Mouse (Mus musculus): ENCODE measurements at regions not wholly inside any gene's neighbourhood (a gene's known extent, or its start where the extent isn't known, plus 50 kb on each side); places are given as distances from the start of the nearest gene placed in this dataset.
"Not testable (repeated sequence)": the region's sequence is repeated elsewhere in the genome, so short reads cannot be mapped to it uniquely, and the experiment has no call there.

- DNase-seq, result no peak
Observed at GRCm38 (mm10) chr5:64701219-64701779, 101.9 kb upstream of the Klf3 start.

- DNase-seq, result peak; percentile 72 to 77
Observed at GRCm38 (mm10) chr5:64701780-64702231, 101.4 kb upstream of the Klf3 start.

DNA sequence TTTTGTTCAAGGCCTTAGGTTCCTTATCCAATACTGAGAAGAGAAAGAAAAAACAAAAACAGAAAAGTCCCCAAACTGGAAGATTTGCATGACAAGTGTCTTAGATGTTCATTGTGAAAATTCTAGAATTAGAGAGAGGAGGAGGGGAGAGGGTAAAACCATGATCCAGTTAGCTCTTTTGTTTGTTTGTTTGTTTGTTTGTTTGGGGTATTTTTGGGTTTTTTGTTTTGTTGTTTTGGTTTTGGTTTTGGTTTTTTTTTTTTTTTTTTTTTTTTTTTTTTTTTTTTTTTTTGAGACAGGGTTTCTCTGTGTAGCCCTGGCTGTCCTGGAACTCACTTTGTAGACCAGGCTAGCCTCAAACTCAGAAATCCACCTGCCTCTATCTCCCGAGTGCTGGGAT lies 100.8 kb upstream of the Klf3 start:
- DNase-seq, result not testable (repeated sequence)

- peak; percentile 64 to 75 for DNase-seq
Observed at GRCm38 (mm10) chr5:64703091-64703872, 99.9 kb upstream of the Klf3 start.

- DNase-seq, result peak; percentile 51 to 61
Observed at GRCm38 (mm10) chr5:64704144-64704543, 99.0 kb upstream of the Klf3 start.

DNA sequence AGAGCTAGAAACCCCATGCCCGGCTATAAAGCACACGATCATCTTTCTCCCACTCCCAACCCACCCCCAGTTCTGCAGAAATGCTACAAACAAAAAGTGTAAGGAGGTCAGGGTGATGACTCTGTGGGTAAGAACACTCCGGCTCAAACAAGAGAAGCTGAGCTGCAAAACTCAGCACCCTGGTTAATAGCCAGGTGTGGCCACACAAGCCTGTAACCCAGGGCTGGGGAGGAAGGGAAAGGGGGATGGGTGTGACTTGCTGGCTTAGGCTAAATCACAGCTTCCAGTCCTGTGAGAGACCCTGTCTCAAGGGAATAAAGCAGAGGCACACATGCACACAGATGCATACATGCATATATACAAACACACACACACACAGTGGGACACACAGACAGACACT lies 96.6 kb upstream of the Klf3 start:
- no peak for DNase-seq

GRCm38 (mm10) chr5:64709146-64709545 lies 94.0 kb upstream of the Klf3 start:
- DNase-seq, result no peak

GRCm38 (mm10) chr5:64710236-64710635 lies 93.0 kb upstream of the Klf3 start:
- no peak for DNase-seq

GRCm38 (mm10) chr5:64710968-64711367 lies 92.2 kb upstream of the Klf3 start:
- DNase-seq, result no peak

DNA sequence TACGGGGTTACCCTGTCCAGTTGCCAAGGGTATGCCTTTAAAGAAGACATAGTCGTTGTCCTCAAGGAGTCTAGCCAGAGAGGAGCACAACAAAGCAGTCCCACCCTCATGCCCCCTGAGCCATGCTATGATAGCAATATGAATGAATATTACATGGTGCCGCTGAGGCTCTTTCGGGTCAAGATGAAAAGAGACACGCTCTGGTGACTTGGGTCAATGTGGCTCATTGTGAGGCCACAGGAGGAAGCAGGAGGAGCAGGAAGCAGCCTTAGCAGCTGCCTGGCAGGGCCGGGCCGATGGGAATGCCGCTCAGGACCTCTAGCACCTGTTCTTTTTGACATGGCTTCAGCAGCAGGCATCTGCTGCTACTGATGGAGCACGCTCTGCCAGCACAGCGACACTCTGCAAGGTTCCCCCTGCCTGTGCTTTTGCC lies 89.0 kb upstream of the Klf3 start:
- DNase-seq, result no peak

GRCm38 (mm10) chr5:64714710-64715109 lies 88.5 kb upstream of the Klf3 start:
- no peak for DNase-seq

- no peak for DNase-seq
Observed at GRCm38 (mm10) chr5:64716551-64716950, 86.6 kb upstream of the Klf3 start.

- no peak for DNase-seq
Observed at GRCm38 (mm10) chr5:64722211-64722610, 81.0 kb upstream of the Klf3 start.

DNA sequence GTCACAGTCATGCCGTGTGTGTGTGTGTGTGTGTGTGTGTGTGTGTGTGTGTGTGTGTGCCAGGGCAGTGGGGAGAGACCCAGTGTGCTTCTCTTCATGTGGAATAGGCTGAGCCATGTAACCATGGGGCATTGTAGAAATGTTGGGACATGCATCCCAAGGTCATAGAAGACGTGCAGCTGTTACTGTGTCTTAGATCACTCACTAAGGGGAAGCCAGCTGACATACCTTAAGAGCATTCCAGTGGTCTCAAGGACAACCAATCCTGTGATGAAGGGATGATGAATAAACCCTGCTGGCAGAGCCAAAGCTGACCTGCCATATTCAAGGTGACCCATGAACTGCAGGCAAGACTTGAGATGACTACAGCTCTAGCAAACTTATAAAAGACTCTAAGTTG lies 75.3 kb upstream of the Klf3 start:
- no peak for DNase-seq

- no peak for DNase-seq
Observed at GRCm38 (mm10) chr5:64732356-64732755, 70.8 kb upstream of the Klf3 start.

- DNase-seq, result no peak
Observed at GRCm38 (mm10) chr5:64736985-64737384, 66.2 kb upstream of the Klf3 start.

GRCm38 (mm10) chr5:64738096-64738780 lies 65.0 kb upstream of the Klf3 start:
- DNase-seq, result no peak

GRCm38 (mm10) chr5:64738781-64739310 lies 64.3 kb upstream of the Klf3 start:
- no peak for DNase-seq

DNA sequence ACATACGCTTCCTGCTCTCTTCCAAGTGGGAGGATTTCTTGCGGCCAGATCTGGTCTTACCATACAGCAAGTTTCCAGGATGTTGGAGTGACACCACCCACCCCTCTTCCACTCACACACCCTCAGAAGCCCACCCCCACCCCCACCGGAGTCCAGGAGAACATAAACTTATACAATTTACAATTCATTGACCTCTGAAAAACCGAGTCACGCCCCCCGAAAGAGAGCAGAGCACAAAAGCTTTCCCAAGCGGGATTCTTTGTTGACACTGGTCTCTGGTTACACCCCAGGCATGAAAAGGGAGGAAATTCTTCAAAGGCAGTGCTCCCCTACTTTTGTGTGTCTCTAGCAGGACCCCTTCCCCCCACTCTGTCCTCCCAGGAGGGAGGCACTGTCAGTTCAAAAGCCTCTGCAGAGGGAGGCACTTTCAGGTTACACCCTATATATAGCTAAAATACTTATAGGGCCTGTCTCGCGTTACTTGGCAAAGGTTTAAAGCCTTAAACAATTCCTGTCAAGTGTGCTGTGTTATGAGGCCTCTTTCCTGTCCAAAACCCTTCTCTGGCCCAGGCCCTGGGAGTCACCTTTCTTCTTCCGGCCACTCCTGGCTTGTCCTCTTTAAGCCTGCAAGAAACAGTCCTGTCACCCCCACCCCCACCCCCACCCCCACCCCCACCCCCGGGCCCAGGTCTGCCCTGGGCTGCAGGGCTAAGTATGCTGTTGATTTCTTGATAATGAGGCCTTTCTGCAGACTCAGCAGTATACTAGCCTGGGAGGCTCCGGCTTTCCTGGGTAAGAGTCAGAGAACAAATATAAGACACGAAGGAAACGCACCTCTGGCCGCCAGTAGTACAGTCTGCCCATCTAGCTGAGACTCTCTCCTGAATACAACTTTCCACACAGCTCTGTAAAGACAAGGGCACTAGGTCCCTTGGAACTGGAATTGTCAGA lies 63.6 kb upstream of the Klf3 start:
- no peak for DNase-seq

- no peak for DNase-seq
Observed at GRCm38 (mm10) chr5:64744041-64744440, 59.1 kb upstream of the Klf3 start.

DNA sequence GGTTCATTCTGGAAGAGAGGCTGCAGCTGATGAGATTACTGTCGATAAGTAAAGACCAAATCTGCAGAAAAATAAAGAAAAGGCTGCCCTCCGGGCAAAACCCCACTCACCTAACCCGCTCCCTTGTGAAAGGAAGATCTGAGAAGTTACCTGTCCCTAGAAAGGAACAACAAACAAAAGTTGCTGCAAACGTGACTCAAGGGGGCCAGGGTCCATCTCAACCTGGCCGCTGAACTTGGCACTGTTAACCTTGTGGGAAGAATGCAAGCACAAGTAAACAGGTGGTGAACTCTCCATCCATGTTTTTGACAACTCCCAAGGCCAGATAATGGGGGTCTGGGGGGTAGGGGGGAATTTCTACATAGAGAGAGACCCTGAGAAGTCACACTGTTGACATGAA lies 58.7 kb upstream of the Klf3 start:
- no peak for DNase-seq

GRCm38 (mm10) chr5:64747461-64747860 lies 55.7 kb upstream of the Klf3 start:
- DNase-seq, result no peak

Data from layer of hippocampus, postnatal 36 days (tissue).